ENCODE assay signal across 22 mouse cellular contexts in genomic region chr13:80418480-80419183, GRCm38 (mm10).
A peak's percentile ranks its signal among the peaks of the same experiment; 100 is the strongest.
DNase-seq lines count a peak whose midpoint lies in the region; ATAC-seq lines count a peak whose summit lies in the region.
"Had no signal": no experiment of that assay in that cellular context is flagged by ENCODE, and none has a peak within 500 bp of the region (broad histone marks: within the 10 kb centered on the region; RNA-seq: fewer than 3 reads in every experiment).

No protein-coding gene starts in this region.

- peak; percentile 98 for ATAC-seq in frontal cortex, adult (ENCODE audit: low TSS enrichment)
- ATAC-seq in hindbrain, embryonic 16.5 days, result no peak
- ATAC-seq: intestine, postnatal 0 days had no signal

- no peak overlapping the region for H3K9ac ChIP-seq in hindbrain, embryonic 16.5 days (ENCODE audit: low read depth, low read length)
- H3K9ac ChIP-seq: embryonic facial prominence, embryonic 12.5 days; heart, embryonic 13.5 days; hindbrain, embryonic 15.5 days; limb, embryonic 15.5 days; liver, embryonic 15.5 days; midbrain, embryonic 12.5 days; neural tube, embryonic 13.5 days had no signal

- H3K4me1 ChIP-seq in hindbrain, embryonic 16.5 days (ENCODE audit: control insufficient read depth, insufficient read depth, low read depth, low read length), result no peaks in the 10 kb centered on the region
- H3K4me1 ChIP-seq: embryonic facial prominence, embryonic 12.5 days; heart, embryonic 13.5 days; hindbrain, embryonic 15.5 days; limb, embryonic 15.5 days; liver, embryonic 15.5 days; midbrain, embryonic 12.5 days; neural tube, embryonic 13.5 days had no signal

- H3K27ac ChIP-seq in hindbrain, embryonic 16.5 days (ENCODE audit: low read depth, low read length), result no peak overlapping the region
- H3K27ac ChIP-seq: embryonic facial prominence, embryonic 12.5 days; heart, embryonic 13.5 days; hindbrain, embryonic 15.5 days; limb, embryonic 15.5 days; liver, embryonic 15.5 days; midbrain, embryonic 12.5 days; neural tube, embryonic 13.5 days had no signal

- H3K36me3 ChIP-seq in hindbrain, embryonic 16.5 days (ENCODE audit: control insufficient read depth, insufficient read depth, low read length), result no peaks in the 10 kb centered on the region
- H3K36me3 ChIP-seq: embryonic facial prominence, embryonic 12.5 days; heart, embryonic 13.5 days; hindbrain, embryonic 15.5 days; limb, embryonic 15.5 days; liver, embryonic 15.5 days; midbrain, embryonic 12.5 days; neural tube, embryonic 13.5 days had no signal

- no peak overlapping the region for H3K4me3 ChIP-seq in hindbrain, embryonic 16.5 days (ENCODE audit: low read length)
- H3K4me3 ChIP-seq: embryonic facial prominence, embryonic 12.5 days; heart, embryonic 13.5 days; hindbrain, embryonic 15.5 days; limb, embryonic 15.5 days; liver, embryonic 15.5 days; midbrain, embryonic 12.5 days; neural tube, embryonic 13.5 days had no signal

- WGBS in hindbrain, embryonic 16.5 days, result 56% methylated on average over 3 of the region's 3 CpGs

- no peaks in the 10 kb centered on the region for H3K9me3 ChIP-seq in hindbrain, embryonic 16.5 days (ENCODE audit: control insufficient read depth, low read length)
- H3K9me3 ChIP-seq: embryonic facial prominence, embryonic 12.5 days; heart, embryonic 13.5 days; hindbrain, embryonic 15.5 days; limb, embryonic 15.5 days; liver, embryonic 15.5 days; midbrain, embryonic 12.5 days; neural tube, embryonic 13.5 days had no signal

- no peaks in the 10 kb centered on the region for H3K27me3 ChIP-seq in hindbrain, embryonic 16.5 days (replicated peaks; ENCODE audit: control insufficient read depth, insufficient read depth, low read length)
- H3K27me3 ChIP-seq: embryonic facial prominence, embryonic 12.5 days; heart, embryonic 13.5 days; hindbrain, embryonic 15.5 days; limb, embryonic 15.5 days; liver, embryonic 15.5 days; midbrain, embryonic 12.5 days; neural tube, embryonic 13.5 days had no signal

- no peak for DNase-seq in frontal cortex, postnatal 25 days (ENCODE audit: low spot score in 2 of 2)
- peak; percentile 24 to 30 for DNase-seq in right cerebral cortex, adult 2 months (ENCODE audit: low spot score in 2 of 2)
- DNase-seq in right cerebral cortex, postnatal 4 days, result no peak
- DNase-seq in left cerebral cortex, adult 9 months (ENCODE audit: low spot score in 2 of 2), result peak; percentile 9 to 30
- peak; percentile 64 for DNase-seq in telencephalon, adult 2 months (ENCODE audit: low read depth, low spot score)
- no peak for DNase-seq in heart, postnatal 4 days
- DNase-seq: adrenal gland, postnatal 36 days; B cell, adult 2 months; cerebellum, adult 8-10 months; heart, adult 18-20 months; heart, postnatal 36 days; thymus, postnatal 25 days had no signal

- H3K4me2 ChIP-seq in hindbrain, embryonic 16.5 days (ENCODE audit: low read length), result no peak overlapping the region
- H3K4me2 ChIP-seq: embryonic facial prominence, embryonic 12.5 days; heart, embryonic 13.5 days; hindbrain, embryonic 15.5 days; limb, embryonic 15.5 days; liver, embryonic 15.5 days; midbrain, embryonic 12.5 days; neural tube, embryonic 13.5 days had no signal

Comparison
In these comparisons a context has a peak if more than half of its experiments do, and no peak if none do; other contexts are left out.
1. DNase-seq: peak in right cerebral cortex, adult 2 months (2 of 2), left cerebral cortex, adult 9 months (2 of 2) and telencephalon, adult 2 months (single experiment); none in frontal cortex, postnatal 25 days (0 of 2), right cerebral cortex, postnatal 4 days (single experiment) and heart, postnatal 4 days (single experiment).